Mouse (Mus musculus) lung, adult 2 months (tissue): Measurements from ENCODE around the gene Tfap2d. TPM values are rescaled to one million over a fixed set of nuclear protein-coding genes. Genes with fewer than 3 reads are reported as not detected.

Source experiments
- DNase-seq: peaks from one replicate; pipeline ENCODE4 v3.0.0; 2022
- H3K4me1 ChIP-seq: fragments of 200-500 bp; 2 replicates; pipeline ENCODE4 v1.6.1; 2011; ENCODE audit warnings: low read length; ENCODE audit not compliant: control insufficient read depth, insufficient read depth
- H3K4me3 ChIP-seq: fragments of 200-500 bp; replicated peaks from 2 replicates; pipeline ENCODE3; 2011; ENCODE audit warnings: low read depth, mild to moderate bottlenecking, control low read depth, low read length; ENCODE audit errors: extremely low read depth
- CTCF ChIP-seq: fragments of 200-500 bp; IDR thresholded peaks from 2 replicates; pipeline ENCODE4 v1.5.1; 2011; ENCODE audit warnings: mild to moderate bottlenecking, low read length, control low read depth; ENCODE audit not compliant: insufficient read depth
- POLR2A ChIP-seq: fragments of 200-500 bp; IDR thresholded peaks from 2 replicates; pipeline ENCODE4 v1.6.1; 2011; ENCODE audit warnings: low read depth, mild to moderate bottlenecking, control low read depth, low read length, borderline replicate concordance; ENCODE audit errors: extremely low read depth
- WGBS: fragments of 180-500 bp; shearing (Covaris S2); methylation state at CpG from one replicate; pipeline ENCODE4 v1.1.7; 2018; 5-methylcytosine and 5-hydroxymethylcytosine counted together
- polyA plus RNA-seq: library from polyadenylated mRNA; depleted of rRNA; stranded (reverse); fragments of >200 nt; gene quantifications from 2 replicates; pipeline ENCODE4 v1.2.3, GENCODE M21; 2012; rRNA removed

The Tfap2d gene
- not detected in 2 replicates for polyA plus RNA-seq

DNA sequence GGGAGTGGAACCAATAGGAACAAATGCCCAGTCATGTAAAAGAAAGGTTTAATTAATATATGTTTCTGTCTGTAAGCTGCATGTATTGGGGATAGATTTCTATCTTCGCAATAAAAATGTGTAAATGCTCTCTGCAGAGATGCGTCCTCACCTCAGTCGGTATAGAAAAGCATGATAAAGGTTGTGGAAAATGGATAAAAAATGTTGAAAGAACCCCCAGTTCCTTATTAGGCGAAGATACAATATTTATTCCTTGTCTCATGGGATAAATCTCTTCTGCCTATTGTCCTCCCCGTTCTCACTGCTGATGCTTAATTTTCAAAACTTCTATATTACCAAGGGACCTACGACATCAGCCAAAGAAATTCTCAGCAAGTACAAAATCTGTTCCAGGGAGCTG is at the start of gene Tfap2d:
Tfap2d (plus strand) TSS at position 392 of the 400 bp plus-strand sequence.
- H3K4me3 ChIP-seq, result no peak within 1 kb of the TSS
- no peak for DNase-seq
- H3K4me1 ChIP-seq, result no peaks in the 10 kb centered on the region
- TF ChIP-seq POLR2A (no peak), CTCF (no peak)
- 5% methylated on average over 6 of the region's 6 CpGs for WGBS

DNA sequence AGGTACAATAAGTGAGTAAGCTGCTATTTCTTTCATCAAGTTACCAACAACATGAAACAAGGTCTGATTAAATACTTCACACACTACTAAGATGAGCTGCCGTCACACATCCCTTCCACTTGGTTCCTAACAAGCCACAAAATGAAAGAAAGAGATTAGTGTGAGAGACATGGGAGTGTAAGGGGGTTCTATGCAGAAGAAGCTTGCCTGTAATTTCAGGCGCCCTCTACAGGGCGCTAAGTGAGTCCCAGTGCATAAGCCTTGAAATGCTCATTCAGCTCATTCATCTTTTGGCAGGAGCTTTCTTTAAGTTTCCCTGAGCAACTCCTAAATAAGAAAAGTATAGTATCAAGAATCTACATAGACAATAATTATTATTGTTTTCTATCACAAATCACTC is 46.5 kb upstream of the Tfap2d start:
- no peak for DNase-seq
- Histone ChIP-seq H3K4me1 (no peaks in the 10 kb centered on the region), H3K4me3 (no peak overlapping the region)
- TF ChIP-seq POLR2A, result no peak
- TF ChIP-seq CTCF, result no peak
- 15% methylated on average over 3 of the region's 3 CpGs for WGBS

DNA sequence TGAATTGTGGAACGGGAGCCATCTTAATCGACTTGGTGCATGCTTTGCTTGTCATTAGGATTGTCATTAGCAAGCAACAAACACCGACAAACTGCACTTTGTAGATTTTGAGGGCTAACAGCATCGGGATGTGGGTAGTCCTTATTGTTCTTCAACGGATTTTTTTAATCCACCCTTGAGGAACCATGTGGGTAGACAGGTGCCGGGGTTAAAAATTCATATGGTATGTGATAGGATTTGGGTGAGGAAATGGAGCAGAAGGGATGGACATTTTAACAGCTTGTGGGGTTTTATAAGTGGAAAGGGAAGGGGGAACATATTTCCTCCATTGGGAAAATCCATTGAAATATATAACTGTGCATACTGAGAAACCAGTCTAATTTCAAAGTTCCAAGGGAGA is 46.0 kb upstream of the Tfap2d start:
- TF ChIP-seq CTCF (no peak), POLR2A (no peak)
- Histone ChIP-seq H3K4me1 (no peaks in the 10 kb centered on the region), H3K4me3 (no peak overlapping the region)
- WGBS, result 67% methylated on average over 6 of the region's 6 CpGs
- no peak for DNase-seq

DNA sequence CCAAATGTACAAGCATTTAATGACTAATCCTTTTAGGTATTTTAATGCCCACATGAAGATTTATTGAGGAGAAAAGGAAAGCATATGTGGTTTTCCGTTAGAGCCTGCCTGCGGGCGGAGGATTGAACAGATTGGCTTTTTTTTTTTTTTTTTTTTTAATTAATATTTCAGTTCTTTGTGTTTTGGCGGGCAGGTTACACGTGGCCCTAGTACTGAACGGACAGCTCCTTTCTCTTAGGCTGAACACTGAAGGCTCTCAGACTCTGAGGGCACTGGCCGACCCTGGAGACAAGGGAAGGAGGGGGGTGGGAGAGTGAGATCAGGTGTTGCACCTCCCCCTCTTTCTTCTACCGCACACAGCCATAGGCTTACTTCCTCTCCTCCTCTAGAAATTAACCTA is 14.7 kb upstream of the Tfap2d start:
- Histone ChIP-seq H3K4me3 (no peak overlapping the region), H3K4me1 (no peaks in the 10 kb centered on the region)
- whole genome bisulfite sequencing, result 10% methylated on average over 8 of the region's 8 CpGs
- DNase-seq, result no peak
- TF ChIP-seq POLR2A (no peak), CTCF (no peak)

DNA sequence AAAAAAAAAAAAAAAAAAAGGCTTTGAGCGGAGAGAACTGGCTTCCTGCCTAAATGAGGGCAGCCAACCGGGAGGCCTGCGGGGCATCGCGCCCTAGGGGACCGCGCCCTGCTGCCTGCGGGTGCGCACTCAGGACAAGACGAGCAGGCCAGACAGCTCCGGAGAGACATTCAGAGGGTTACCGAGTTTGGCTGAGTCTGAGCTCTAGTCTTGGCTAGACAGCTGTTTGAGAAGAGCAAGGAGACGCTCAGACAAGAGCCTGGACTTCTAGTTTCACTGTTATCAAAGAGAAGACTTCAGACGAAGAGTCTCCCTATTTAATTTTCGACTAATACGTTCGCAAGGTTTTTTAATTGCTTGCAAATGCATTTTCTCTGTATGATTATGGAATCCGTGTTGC is 5.9 kb upstream of the Tfap2d start:
- TF ChIP-seq CTCF (no peak), POLR2A (no peak)
- DNase-seq, result no peak
- Histone ChIP-seq H3K4me1 (no peaks in the 10 kb centered on the region), H3K4me3 (no peak overlapping the region)
- WGBS, result 2% methylated on average over 18 of the region's 18 CpGs

DNA sequence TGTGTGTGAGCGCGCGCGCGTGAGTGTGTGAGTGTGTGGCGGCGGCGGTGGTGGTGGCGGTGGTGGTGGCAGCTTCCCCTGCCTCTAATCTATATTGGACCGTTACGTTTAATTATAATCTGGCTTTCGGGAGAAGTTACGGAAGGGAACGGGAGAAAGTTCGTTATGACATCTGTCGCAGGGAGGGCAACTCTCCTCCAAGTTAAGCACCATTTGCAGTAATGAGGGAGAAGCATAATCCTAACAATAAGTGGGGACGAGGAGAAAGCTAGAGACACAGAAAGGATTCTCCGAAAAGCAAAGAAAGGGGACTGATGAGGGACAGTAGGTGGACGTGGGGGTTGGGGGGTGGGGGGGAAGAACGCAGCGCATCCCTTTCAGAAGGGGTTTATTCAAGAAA is 494 bp downstream of the Tfap2d start:
- TF ChIP-seq POLR2A, result no peak
- no peak for TF ChIP-seq CTCF
- 1% methylated on average over 21 of the region's 21 CpGs for WGBS
- no peak overlapping the region for H3K4me3 ChIP-seq
- H3K4me1 ChIP-seq, result no peaks in the 10 kb centered on the region
- DNase-seq, result no peak

DNA sequence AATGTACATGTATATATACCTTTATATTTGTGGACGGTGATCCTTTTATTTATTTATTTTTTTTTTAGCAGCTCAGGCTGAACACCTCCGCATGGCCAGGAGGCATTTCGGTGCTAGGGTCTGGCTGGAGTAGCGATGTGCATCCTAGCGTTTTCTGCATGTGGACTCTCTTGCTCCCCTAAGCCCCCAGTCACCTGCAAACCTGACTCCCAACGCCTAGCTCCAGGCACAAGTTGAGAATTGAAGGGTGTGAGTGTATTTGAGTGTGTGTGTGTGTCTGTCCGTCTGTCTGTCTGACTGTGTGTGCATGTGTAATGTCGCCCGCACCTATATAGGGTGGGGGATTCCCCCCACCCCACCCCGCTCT is 937 bp downstream of the Tfap2d start:
- Histone ChIP-seq H3K4me3 (no peak overlapping the region), H3K4me1 (no peaks in the 10 kb centered on the region)
- 1% methylated on average over 10 of the region's 10 CpGs for WGBS
- DNase-seq, result no peak
- TF ChIP-seq CTCF (no peak), POLR2A (no peak)

DNA sequence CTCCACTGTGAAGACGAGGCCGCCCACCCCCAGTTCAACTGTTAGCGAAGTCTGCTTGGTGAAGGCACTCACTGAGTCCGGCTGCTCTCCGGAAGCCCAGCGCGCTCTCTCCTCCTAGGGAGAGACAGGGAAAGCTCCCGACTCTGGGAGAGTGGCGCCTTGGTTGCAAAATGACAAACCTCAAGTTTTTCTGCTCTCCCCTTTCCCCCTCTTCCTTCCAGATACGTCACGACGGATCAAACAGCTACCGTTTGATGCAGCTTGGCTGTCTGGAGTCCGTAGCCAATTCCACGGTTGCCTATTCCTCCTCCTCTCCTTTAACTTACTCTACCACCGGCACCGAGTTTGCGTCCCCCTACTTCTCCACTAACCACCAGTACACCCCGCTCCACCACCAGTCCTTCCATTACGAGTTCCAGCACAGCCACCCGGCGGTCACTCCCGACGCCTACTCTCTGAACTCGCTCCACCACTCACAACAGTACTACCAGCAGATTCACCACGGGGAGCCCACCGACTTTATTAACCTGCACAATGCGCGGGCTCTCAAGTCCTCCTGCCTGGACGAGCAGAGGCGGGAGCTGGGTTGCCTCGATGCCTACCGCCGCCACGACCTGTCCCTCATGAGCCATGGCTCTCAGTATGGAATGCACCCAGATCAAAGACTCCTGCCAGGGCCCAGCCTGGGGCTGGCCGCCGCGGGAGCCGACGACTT is 1.5 kb downstream of the Tfap2d start:
- DNase-seq, result no peak
- no peak overlapping the region for H3K4me3 ChIP-seq
- WGBS, result 2% methylated on average over 40 of the region's 40 CpGs
- TF ChIP-seq CTCF (no peak), POLR2A (no peak)
- no peaks in the 10 kb centered on the region for H3K4me1 ChIP-seq

DNA sequence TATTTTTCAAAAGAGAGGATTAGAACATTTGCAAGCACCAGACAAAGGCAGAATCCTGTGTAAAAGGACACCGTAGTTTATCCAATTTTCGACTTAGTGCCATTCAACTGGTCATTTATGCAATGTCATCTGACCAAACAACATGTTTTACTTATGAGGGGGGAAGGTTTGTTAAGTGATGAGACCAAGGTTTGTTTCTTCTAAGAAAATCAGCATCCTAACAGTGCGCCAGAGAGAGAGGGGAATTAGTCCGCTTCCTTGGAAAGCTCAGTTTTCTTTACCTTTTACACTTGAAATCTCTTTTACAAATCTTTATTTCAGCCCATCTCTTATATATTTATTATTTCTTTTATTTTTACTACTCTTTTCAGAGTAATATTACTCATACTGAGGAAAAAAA is 3.6 kb downstream of the Tfap2d start:
- H3K4me3 ChIP-seq, result no peak overlapping the region
- TF ChIP-seq CTCF, result no peak
- no peak for TF ChIP-seq POLR2A
- no peaks in the 10 kb centered on the region for H3K4me1 ChIP-seq
- DNase-seq, result no peak
- WGBS, result 1% methylated on average over 4 of the region's 4 CpGs
